Mouse (Mus musculus) Patski (cell line): ENCODE measurements around the gene Slc35e3. TPM values are rescaled to one million over a fixed set of nuclear protein-coding genes. Genes with fewer than 3 reads are reported as not detected.

ENCODE experiments used
- ATAC-seq: fragments of 100-300 bp; one replicate; pipeline ENCODE4 v1.8.0; 2021
- CTCF ChIA-PET: fragments of 350-600 bp; sonication (Branson Sonifier 250); formaldehyde crosslinking; loops from one replicate; lab custom pipeline; 2022; ENCODE audit warnings: inconsistent platforms; lab: Charles Lee
- POLR2A ChIA-PET: fragments of 350-600 bp; sonication (Branson Sonifier 250); formaldehyde crosslinking; loops from one replicate; lab custom pipeline; 2022; ENCODE audit warnings: antibody characterized with exemption, inconsistent platforms; lab: Charles Lee
- DNase-seq: peaks from one replicate; pipeline ENCODE4 v3.0.0-alpha.2; 2011; ENCODE audit warnings: low read depth, low spot score
- H3K27me3 ChIP-seq: fragments of 371-371 bp; one replicate; pipeline ENCODE4 v1.5.1; 2021
- CTCF ChIP-seq: fragments of 100-300 bp; IDR thresholded peaks from one replicate; pipeline ENCODE4 v1.5.1; 2021
- in situ Hi-C: fragments of 300-500 bp; cut with MboI; formaldehyde crosslinking; loops from 3 replicates; pipeline ENCODE4 v1.11.1; 2018; ENCODE audit warnings: low pct_unique_long_range_greater_than_20kb, mixed read lengths
- polyA plus RNA-seq: library from polyadenylated mRNA; unstranded; gene quantifications from one replicate; pipeline ENCODE4 v1.2.3, GENCODE M21; 2021

The Slc35e3 gene
- polyA plus RNA-seq, 1 experiment from 2014 or later: 19.4 TPM

DNA sequence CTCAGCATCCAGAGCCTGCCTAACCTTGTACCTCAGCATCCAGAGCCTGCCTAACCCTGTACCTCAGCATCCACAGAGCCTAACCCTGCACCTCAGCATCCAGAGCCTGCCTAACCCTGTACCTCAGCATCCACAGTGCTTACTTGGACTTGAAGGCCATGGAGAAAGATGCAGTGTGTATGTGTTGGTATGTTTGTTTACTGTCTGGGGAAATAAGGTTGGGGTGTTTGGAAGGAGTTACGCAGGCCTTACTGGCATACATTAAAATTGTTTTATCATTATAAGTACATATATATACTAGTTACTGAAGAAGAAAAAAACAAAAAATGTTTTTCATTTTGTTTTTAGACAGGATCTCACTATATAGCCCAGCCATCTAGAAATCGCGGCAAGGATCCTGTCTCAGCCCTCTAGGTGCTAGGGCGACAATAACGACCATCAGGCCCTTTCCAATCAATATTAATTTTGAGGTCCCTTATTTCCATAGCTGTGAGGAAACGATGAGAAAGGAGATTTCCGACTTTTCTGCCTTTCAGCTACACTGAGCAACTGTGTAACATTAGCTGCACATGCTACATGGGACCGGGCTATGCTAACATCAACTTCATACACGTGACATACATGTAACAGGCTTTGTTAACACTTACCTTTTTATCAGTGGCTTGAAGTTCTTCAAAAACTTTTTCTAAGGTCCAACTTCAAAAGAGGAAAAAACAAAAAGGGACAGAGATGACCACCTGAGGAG lies 23.5 kb upstream of the Slc35e3 start:
- H3K27me3 ChIP-seq: no peaks in the 10 kb centered on the region
- DNase-seq (no peak), ATAC-seq (no peak)
- in situ Hi-C loops: no loop called here
- POLR2A ChIA-PET: interaction anchor here (1.3 kb wide), 1 partner anchor 26 kb away, joined by 3 read pairs; no protein-coding TSS in a partner anchor
- CTCF ChIA-PET: no interaction called here
- TF ChIP-seq CTCF: no peak

DNA sequence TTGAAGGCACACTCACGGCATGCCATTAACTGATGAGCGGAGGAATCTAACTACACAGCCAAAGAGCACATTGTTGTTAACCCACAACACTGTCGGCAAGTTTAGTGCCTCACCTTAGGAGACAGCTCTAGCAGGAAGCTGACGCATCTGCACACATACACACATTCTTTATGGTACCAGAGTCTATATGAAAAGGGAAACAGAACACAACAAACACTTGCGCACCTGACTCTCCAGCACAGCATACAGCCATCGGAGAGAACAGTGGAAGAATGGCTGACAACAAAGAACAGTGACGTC lies 21.9 kb upstream of the Slc35e3 start:
- CTCF ChIA-PET: no interaction called here
- DNase-seq: no peak
- TF ChIP-seq CTCF: no peak
- H3K27me3 ChIP-seq: no peaks in the 10 kb centered on the region
- POLR2A ChIA-PET: no interaction called here
- ATAC-seq: no peak
- in situ Hi-C loops: no loop called here

DNA sequence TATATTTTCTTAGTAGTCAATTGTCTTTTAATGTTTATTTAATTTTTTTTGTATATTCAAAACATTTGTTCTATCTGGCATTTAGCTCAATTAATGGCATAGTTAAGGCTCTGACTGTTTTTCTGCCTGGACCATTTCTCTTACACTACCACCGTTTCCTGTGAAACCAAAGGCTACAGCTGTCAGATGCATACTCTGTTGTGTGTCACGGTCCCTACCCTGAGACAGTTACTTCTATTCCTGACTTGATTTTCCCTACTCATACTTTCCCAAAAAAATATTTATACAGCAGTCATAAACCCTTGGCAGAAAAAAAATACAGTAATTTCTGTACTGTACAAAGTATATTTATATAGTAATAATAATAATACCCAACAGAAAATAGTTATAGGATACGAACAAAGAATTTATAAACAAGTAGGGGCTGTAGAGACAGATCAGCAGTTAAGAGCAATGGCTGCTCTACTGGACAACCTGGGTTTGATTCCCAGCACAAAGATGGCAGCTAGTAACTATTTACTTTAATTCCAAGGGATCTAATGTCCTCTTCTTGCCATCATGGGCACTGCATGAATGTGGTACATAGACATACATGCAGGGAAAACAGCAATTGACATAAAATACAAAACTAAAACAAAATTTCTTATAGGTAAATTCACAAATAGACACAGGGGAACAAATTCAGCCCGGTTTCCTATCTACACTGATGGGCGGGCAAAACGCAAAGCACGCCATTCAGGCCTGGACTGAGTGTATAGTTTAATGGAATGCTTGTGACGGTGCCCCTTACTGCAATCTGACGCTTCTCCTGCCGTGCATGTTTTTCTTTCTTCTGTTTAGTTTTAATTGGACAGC lies 21.3 kb upstream of the Slc35e3 start:
- in situ Hi-C loops: no loop called here
- CTCF ChIA-PET: no interaction called here
- DNase-seq (no peak), ATAC-seq (no peak)
- POLR2A ChIA-PET: no interaction called here
- no peak for TF ChIP-seq CTCF
- no peaks in the 10 kb centered on the region for H3K27me3 ChIP-seq

DNA sequence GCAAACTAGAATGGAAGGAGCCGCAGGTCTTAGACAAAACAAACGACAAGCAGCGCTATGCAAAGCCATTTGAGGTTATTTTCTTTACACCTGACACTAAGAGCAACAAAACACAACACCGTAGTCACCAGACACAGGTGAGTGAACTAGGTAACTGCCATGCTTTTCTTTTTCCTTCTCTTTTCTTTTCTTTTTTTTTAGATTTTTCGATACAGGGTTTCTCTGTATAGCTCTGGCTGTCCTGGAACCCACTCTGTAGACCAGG lies 20.7 kb upstream of the Slc35e3 start:
- in situ Hi-C loops: no loop called here
- ChIA-PET CTCF (no interaction called here), POLR2A (no interaction called here)
- no peak for TF ChIP-seq CTCF
- no peak for DNase-seq
- H3K27me3 ChIP-seq: no peaks in the 10 kb centered on the region
- no peak for ATAC-seq

DNA sequence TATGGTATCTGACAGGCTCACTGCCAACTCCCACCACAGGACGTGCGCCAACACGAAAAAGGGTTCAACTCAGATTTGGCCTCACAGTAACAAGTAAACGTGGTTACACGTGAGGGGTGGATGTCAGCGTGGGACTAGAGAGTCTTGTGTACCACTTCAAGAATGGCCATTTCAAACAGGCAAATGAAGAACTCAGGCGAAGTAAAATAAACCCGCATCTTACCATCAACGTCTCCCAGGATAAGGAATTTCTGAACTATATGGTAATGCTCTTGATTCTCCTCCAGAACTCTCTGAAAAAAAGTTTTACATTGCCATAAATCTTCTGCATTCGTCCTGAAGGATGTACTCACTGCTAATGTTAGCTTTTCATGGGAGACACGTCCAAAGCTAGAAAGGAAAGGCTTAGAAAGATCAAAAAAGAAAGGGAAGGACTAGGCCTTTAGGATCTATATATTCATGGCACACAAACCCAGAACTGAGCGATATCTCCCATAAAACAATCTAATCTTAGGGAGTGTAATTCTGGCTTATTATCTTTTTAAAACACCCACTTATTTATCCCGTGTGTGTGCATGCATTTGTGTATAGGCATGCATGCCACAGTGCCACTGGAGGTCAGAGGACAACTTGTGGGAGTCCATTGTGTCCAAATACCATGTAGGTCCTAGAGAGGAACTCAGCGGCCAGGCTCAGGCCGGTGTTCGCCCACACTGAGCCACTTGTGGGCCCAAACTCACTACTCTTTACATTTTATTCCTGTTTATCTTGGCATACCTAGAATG lies 20.1 kb upstream of the Slc35e3 start:
- no peak for TF ChIP-seq CTCF
- H3K27me3 ChIP-seq: no peaks in the 10 kb centered on the region
- CTCF ChIA-PET: no interaction called here
- DNase-seq (no peak), ATAC-seq (no peak)
- POLR2A ChIA-PET: no interaction called here
- in situ Hi-C loops: no loop called here

DNA sequence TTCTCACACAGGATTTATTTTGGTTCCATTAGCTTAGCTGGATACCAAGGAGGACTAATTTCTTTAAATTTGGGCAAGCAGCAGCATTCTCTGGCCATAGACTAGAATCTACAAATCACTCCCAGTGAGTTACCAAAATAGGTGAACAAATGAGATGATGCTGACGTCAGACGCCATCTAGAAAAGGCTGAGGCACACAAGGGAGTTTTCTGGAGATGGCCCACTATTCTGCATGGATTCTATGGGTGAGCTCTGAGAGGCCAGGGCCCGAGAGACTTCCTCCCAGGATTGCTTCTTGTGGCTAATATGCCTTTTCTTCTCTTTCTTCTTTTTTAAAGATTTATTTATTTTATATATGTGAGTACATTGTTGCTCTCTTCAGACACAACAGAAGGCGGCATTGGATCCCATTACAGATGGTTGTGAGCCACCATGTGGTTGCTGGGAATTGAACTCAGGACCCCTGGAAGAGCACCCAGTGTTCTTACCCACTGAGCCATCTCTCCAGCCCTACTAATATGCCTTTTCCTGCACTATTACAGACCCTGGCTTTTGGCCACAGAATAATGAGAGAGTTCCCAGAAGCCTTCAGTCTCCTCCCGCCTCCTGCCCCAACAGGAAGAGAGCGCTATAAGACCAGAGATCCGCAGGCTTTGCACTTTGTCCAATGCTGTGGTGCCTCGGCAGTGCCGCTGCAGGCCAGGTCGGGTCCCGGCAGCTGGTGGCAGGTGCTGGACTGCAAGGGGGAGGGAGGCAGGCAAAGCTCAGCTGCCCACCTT lies 19.1 kb upstream of the Slc35e3 start:
- ChIA-PET POLR2A (no interaction called here), CTCF (no interaction called here)
- no peaks in the 10 kb centered on the region for H3K27me3 ChIP-seq
- no peak for TF ChIP-seq CTCF
- in situ Hi-C loops: no loop called here
- DNase-seq: no peak
- no peak for ATAC-seq

DNA sequence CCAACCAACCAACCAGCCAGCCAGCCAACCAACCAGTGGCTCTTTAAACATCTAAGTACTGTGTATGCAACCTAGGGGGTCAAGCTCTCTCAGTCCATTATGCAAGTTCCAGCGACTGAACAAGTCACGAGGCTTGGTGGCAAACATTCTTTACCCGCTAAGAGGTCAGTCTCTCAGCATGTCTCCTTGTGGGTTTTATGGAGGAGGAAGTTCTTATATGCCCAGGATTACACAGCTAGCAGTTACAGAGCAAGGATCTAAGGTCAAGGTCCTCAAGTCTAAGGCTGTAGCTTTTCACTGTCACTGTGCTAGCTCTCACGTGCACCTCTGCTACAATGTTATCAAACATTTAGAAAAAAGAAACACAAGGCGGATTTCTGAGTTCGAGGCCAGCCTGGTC lies 18.4 kb upstream of the Slc35e3 start:
- POLR2A ChIA-PET: no interaction called here
- DNase-seq (no peak), ATAC-seq (no peak)
- CTCF ChIA-PET: no interaction called here
- H3K27me3 ChIP-seq: no peaks in the 10 kb centered on the region
- TF ChIP-seq CTCF: no peak
- in situ Hi-C loops: no loop called here

DNA sequence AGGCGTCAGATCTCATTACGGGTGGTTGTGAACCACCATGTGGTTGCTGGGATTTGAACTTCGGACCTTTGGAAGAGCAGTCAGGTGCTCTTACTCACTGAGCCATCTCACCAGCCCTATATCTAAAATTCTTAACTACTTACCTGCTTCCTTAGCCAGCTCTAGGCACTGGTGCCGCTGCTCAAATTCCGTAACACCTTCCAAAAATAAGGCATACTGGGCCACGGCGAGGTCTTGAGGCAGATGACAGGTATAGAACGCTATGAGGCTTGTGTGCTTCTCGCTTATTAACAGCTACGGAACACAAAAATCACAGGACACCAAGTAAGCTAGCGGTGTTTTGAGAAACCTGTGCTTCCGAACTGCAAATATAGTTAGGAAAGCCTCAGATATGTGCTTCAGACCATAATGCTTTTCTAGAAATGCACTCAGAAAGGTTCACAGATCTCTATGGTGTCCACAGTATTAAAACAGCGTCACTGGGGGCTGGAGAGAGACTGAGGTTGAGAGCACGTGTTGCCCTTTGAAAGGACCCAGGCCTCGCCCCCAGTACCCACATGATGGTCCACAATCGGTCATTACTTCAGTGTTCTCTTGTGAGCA lies 17.5 kb upstream of the Slc35e3 start:
- CTCF ChIA-PET: no interaction called here
- in situ Hi-C loops: no loop called here

DNA sequence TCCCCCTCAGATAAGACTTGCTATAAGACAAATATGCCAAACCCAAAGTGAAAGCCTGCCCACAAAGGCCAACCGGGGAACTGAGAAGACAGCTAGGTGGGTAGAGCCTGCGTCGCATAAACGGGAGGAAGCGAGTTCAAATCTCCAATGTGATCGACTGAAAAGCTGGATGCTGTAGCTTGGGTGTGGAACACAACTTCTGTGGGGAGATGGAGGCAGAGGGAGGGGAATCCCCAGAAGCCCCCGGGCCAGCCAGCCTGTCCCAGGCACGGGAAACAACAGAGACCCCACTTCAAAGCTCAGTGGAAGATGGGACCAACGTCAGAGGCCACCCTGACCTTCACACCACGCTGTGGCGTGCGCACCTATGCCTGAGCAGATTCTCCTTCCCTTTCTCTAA lies 16.8 kb upstream of the Slc35e3 start:
- ChIA-PET CTCF (no interaction called here), POLR2A (no interaction called here)
- DNase-seq (no peak), ATAC-seq (no peak)
- TF ChIP-seq CTCF: no peak
- in situ Hi-C loops: no loop called here
- no peaks in the 10 kb centered on the region for H3K27me3 ChIP-seq

More for the DNA sequence above, 17.5 kb upstream of the Slc35e3 start:
- DNase-seq (no peak), ATAC-seq (no peak)
- no peak for TF ChIP-seq CTCF
- H3K27me3 ChIP-seq: no peaks in the 10 kb centered on the region
- POLR2A ChIA-PET: interaction anchor here (0.6 kb wide), 1 partner anchor 26 kb away, joined by 3 read pairs; no protein-coding TSS in a partner anchor

DNA sequence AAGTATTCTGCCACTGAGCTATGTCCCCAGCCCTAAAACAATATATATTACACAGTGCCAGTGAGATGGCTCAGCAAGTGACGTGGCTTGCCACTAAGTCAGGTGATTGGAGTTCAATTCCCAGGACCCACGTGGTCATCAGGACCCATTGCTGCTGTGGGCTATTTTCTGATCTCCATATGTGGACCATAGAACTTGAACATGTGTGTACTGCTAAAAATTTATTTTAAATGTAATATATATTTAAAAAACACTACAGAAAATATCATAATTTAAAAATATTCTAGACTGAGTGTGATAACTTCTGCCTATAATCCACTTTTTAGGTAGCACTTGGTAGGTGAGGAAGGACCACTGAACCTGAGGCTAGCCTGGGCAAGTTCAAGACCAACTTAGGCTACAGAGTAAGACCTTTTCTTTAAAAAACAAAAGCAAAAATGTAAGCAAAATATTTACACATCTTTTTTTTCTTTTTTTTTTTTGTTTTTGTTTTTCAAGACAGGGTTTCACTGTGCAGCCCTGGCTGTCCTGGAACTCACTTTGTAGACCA lies 16.2 kb upstream of the Slc35e3 start:
- TF ChIP-seq CTCF: no peak
- no peaks in the 10 kb centered on the region for H3K27me3 ChIP-seq
- DNase-seq (no peak), ATAC-seq (no peak)
- ChIA-PET POLR2A (no interaction called here), CTCF (no interaction called here)
- in situ Hi-C loops: no loop called here
